In the genomic region with DNA sequence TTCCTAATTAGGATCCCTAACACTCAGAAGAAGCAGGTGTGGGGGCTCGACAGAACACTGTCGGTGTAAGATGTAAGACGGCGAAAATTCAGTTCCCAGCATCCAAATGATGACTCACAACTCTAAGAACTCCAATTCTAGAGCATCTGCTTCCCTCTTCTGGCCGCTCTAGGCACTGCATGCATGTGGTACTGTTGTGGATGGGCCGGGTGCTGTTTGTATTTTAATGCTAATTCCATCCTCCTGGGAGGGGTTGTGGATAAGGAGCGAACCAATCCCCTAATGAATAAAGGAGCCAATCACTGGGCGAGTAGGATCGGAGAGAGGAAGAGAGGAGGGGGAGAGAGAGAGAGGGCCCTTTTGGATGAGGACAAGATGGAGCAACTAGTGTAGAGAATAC, we compare ENCODE assay signal across 9 mouse cellular contexts. TPM values are rescaled to one million over a fixed set of nuclear protein-coding genes. Genes with fewer than 3 reads are reported as not detected.
DNase-seq lines count a peak whose midpoint lies in the region; ATAC-seq and TF ChIP-seq lines count a peak whose summit lies in the region.
"Had no signal": no experiment of that assay in that cellular context is flagged by ENCODE, and none has a peak within 500 bp of the region (broad histone marks: within the 10 kb centered on the region; RNA-seq: fewer than 3 reads in every experiment).

No protein-coding gene starts in this region.

- no peaks in the 10 kb centered on the region for H3K36me3 ChIP-seq in limb, embryonic 11.5 days (ENCODE audit: control insufficient read depth, insufficient read depth, low read length)
- no peaks in the 10 kb centered on the region for H3K36me3 ChIP-seq in limb, embryonic 10.5 days
- H3K36me3 ChIP-seq in small intestine, adult 2 months (ENCODE audit: control insufficient read depth, insufficient read depth, low read length): no peaks in the 10 kb centered on the region
- H3K36me3 ChIP-seq: liver, embryonic 15.5 days had no signal

- H3K9ac ChIP-seq in limb, embryonic 11.5 days (ENCODE audit: low read length): no peak overlapping the region
- H3K9ac ChIP-seq: liver, embryonic 15.5 days had no signal

- peak; percentile 38; the same call in 1 of the 2 replicates for TF ChIP-seq CTCF in cerebellum, adult 2 months (IDR thresholded peaks at IDR 0.05; ENCODE audit: borderline replicate concordance, insufficient read depth, low read depth, low read length)
- TF ChIP-seq CTCF in small intestine, adult 2 months (IDR thresholded peaks at IDR 0.05; ENCODE audit: extremely low read depth, insufficient read length, insufficient replicate concordance, low read depth, low read length): peak; percentile 39; the same call in 1 of the 2 replicates

- no peak for DNase-seq in cerebellum, adult 2 months
- peak; percentile 34 for DNase-seq in limb, embryonic 11.5 days (ENCODE audit: low spot score)
- DNase-seq in limb, embryonic 10.5 days (ENCODE audit: low spot score): no peak
- no peak for DNase-seq in adrenal gland, adult 8-10 months
- no peak for DNase-seq in urinary bladder, postnatal 4 days (ENCODE audit: low spot score in 2 of 2)

- H3K9me3 ChIP-seq in limb, embryonic 11.5 days (ENCODE audit: control insufficient read depth, low read length): no peaks in the 10 kb centered on the region
- H3K9me3 ChIP-seq in limb, embryonic 10.5 days (replicated peaks): no peaks in the 10 kb centered on the region
- H3K9me3 ChIP-seq: liver, embryonic 15.5 days had no signal

- ATAC-seq in cerebellum, adult (ENCODE audit: insufficient number of reproducible peaks, low FRiP score, low TSS enrichment): no peak
- no peak for ATAC-seq in limb, embryonic 11.5 days (ENCODE audit: insufficient number of reproducible peaks, low FRiP score, low TSS enrichment, low read depth)
- ATAC-seq in common myeloid progenitor, adult 5-6 weeks (replicated peaks; ENCODE audit: low read depth, poor library complexity, severe bottlenecking): peak; percentile 36; the same call in 1 of the 2 replicates

- WGBS in cerebellum, adult 2 months: 43% methylated on average over 9 of the region's 9 CpGs
- WGBS in limb, embryonic 11.5 days: 45% methylated on average over 9 of the region's 9 CpGs
- 49% methylated on average over 9 of the region's 9 CpGs for WGBS in limb, embryonic 10.5 days
- WGBS in small intestine, adult 2 months: 62% methylated on average over 9 of the region's 9 CpGs

- H3K4me1 ChIP-seq in cerebellum, adult 2 months (ENCODE audit: control insufficient read depth, insufficient read depth, low read length): no peaks in the 10 kb centered on the region
- H3K4me1 ChIP-seq in limb, embryonic 11.5 days (ENCODE audit: control insufficient read depth, insufficient read depth, low read length): no peaks in the 10 kb centered on the region
- H3K4me1 ChIP-seq in limb, embryonic 10.5 days: no peaks in the 10 kb centered on the region
- no peaks in the 10 kb centered on the region for H3K4me1 ChIP-seq in small intestine, adult 2 months (ENCODE audit: control insufficient read depth, insufficient read depth, insufficient read length, low read length)

- H3K27ac ChIP-seq in cerebellum, adult 2 months (ENCODE audit: insufficient read depth, low read length): no peak overlapping the region
- no peak overlapping the region for H3K27ac ChIP-seq in limb, embryonic 11.5 days (replicated peaks; ENCODE audit: low read depth, low read length)
- no peak overlapping the region for H3K27ac ChIP-seq in limb, embryonic 10.5 days
- H3K27ac ChIP-seq in small intestine, adult 2 months (ENCODE audit: insufficient read depth, low read depth, low read length): no peak overlapping the region
- H3K27ac ChIP-seq: liver, embryonic 15.5 days had no signal

- H3K4me2 ChIP-seq in limb, embryonic 11.5 days (ENCODE audit: low read depth, severe bottlenecking): no peak overlapping the region
- H3K4me2 ChIP-seq: liver, embryonic 15.5 days had no signal

- H3K27me3 ChIP-seq in cerebellum, adult 2 months (ENCODE audit: control insufficient read depth, insufficient read depth, low read length): no peaks in the 10 kb centered on the region
- H3K27me3 ChIP-seq in limb, embryonic 11.5 days (ENCODE audit: control insufficient read depth, insufficient read depth, low read length): no peaks in the 10 kb centered on the region
- H3K27me3 ChIP-seq in limb, embryonic 10.5 days (ENCODE audit: low read depth, poor library complexity, severe bottlenecking): no peaks in the 10 kb centered on the region
- no peaks in the 10 kb centered on the region for H3K27me3 ChIP-seq in small intestine, adult 2 months (ENCODE audit: control insufficient read depth, insufficient read depth, low read length)
- H3K27me3 ChIP-seq: liver, embryonic 15.5 days had no signal

- no peak for TF ChIP-seq POLR2A in cerebellum, adult 2 months (IDR thresholded peaks at IDR 0.05; ENCODE audit: borderline replicate concordance, insufficient read depth, low read length)
- no peak for TF ChIP-seq POLR2A in small intestine, adult 2 months (IDR thresholded peaks at IDR 0.05; ENCODE audit: low read depth, low read length)

- no peak overlapping the region for H3K4me3 ChIP-seq in cerebellum, adult 2 months (replicated peaks; ENCODE audit: insufficient read depth, low read depth, low read length)
- H3K4me3 ChIP-seq in limb, embryonic 11.5 days (ENCODE audit: low read depth, low read length): no peak overlapping the region
- no peak overlapping the region for H3K4me3 ChIP-seq in limb, embryonic 10.5 days
- no peak overlapping the region for H3K4me3 ChIP-seq in small intestine, adult 2 months (ENCODE audit: low read depth, low read length)
- H3K4me3 ChIP-seq: liver, embryonic 15.5 days had no signal

RNA-seq across cellular contexts. Expression of gene Vinac1, which starts 8.6 kb away (rescaled TPM):
- polyA plus RNA-seq in cerebellum, adult 2 months (2012; rRNA removed): 0.27 and 0.36 TPM in 2 replicates
- 0.17 TPM in 1 of 2 replicates, not detected in the other for polyA plus RNA-seq in limb, embryonic 11.5 days (2014; fragmentation: Nextera tagmentation; extraction: Ambion mirVana)
- polyA plus RNA-seq in limb, embryonic 10.5 days (2016; fragmentation: Nextera tagmentation; extraction: Ambion mirVana): 0.08 TPM in 1 of 2 replicates, not detected in the other
- total RNA-seq in common myeloid progenitor, adult 5-6 weeks (2017): not detected in 2 replicates
- 0.03 TPM in 1 of 2 replicates, not detected in the other for polyA plus RNA-seq in small intestine, adult 2 months (2012; rRNA removed)
- under 1 TPM in 2 of 4 experiments, not detected in 2; 0.05 to 0.17 TPM for total RNA-seq in adrenal gland, adult 8-10 months (2022)
- polyA plus RNA-seq: liver, embryonic 15.5 days had no signal

RNA-seq across cellular contexts. Expression of gene Ttl, which starts 9.1 kb away (rescaled TPM):
- 23.3 and 23.5 TPM in 2 replicates for polyA plus RNA-seq in cerebellum, adult 2 months (2012; rRNA removed)
- 16.8 and 17.1 TPM in 2 replicates for polyA plus RNA-seq in limb, embryonic 11.5 days (2014; fragmentation: Nextera tagmentation; extraction: Ambion mirVana)
- polyA plus RNA-seq in limb, embryonic 10.5 days (2016; fragmentation: Nextera tagmentation; extraction: Ambion mirVana): 16.5 and 19.8 TPM in 2 replicates
- total RNA-seq in common myeloid progenitor, adult 5-6 weeks (2017): 5.5 and 6.4 TPM in 2 replicates
- polyA plus RNA-seq in small intestine, adult 2 months (2012; rRNA removed): 1.3 and 1.8 TPM in 2 replicates
- 10 to 100 TPM; 10.6 to 14.2 (median 12.1) TPM for total RNA-seq in adrenal gland, adult 8-10 months (2022)

RNA-seq across cellular contexts. Expression of gene Polr1b, which starts 44.2 kb away (rescaled TPM):
- 36.0 and 39.6 TPM in 2 replicates for polyA plus RNA-seq in cerebellum, adult 2 months (2012; rRNA removed)
- 23.0 and 30.2 TPM in 2 replicates for polyA plus RNA-seq in limb, embryonic 11.5 days (2014; fragmentation: Nextera tagmentation; extraction: Ambion mirVana)
- polyA plus RNA-seq in limb, embryonic 10.5 days (2016; fragmentation: Nextera tagmentation; extraction: Ambion mirVana): 48.8 and 53.4 TPM in 2 replicates
- 48.6 and 59.8 TPM in 2 replicates for total RNA-seq in common myeloid progenitor, adult 5-6 weeks (2017)
- 6.9 and 7.6 TPM in 2 replicates for polyA plus RNA-seq in small intestine, adult 2 months (2012; rRNA removed)
- total RNA-seq in adrenal gland, adult 8-10 months (2022): 10 to 100 TPM; 17.6 to 23.3 (median 20.6) TPM
